Mouse (Mus musculus): ENCODE results near the gene St6gal1.
A peak's percentile ranks its signal among the peaks of the same experiment; 100 is the strongest.

The St6gal1 gene

GRCm38 (mm10) chr16:23305830-23306623 is 81.5 kb downstream of the St6gal1 start:
- no peak for DNase-seq

GRCm38 (mm10) chr16:23307142-23307968 is 82.8 kb downstream of the St6gal1 start:
- DNase-seq, result no peak

GRCm38 (mm10) chr16:23308012-23308554 is 83.5 kb downstream of the St6gal1 start:
- DNase-seq, result no peak

- no peak for DNase-seq
These were observed 84.5 kb downstream of the St6gal1 start for GRCm38 (mm10) chr16:23309080-23309479.

GRCm38 (mm10) chr16:23312604-23313003 is 88.1 kb downstream of the St6gal1 start:
- DNase-seq, result no peak

GRCm38 (mm10) chr16:23314790-23315189 is 90.2 kb downstream of the St6gal1 start:
- DNase-seq, result peak; percentile 37

- no peak for DNase-seq
These were observed 93.0 kb downstream of the St6gal1 start for GRCm38 (mm10) chr16:23317411-23318047.

- DNase-seq, result no peak
These were observed 95.5 kb downstream of the St6gal1 start for GRCm38 (mm10) chr16:23320025-23320424.

GRCm38 (mm10) chr16:23320579-23320978 is 96.0 kb downstream of the St6gal1 start:
- DNase-seq, result no peak

GRCm38 (mm10) chr16:23322453-23322852 is 97.9 kb downstream of the St6gal1 start:
- DNase-seq, result no peak

- DNase-seq, result no peak
These were observed 99.4 kb downstream of the St6gal1 start for GRCm38 (mm10) chr16:23323915-23324314.

- no peak for DNase-seq
These were observed 100.5 kb downstream of the St6gal1 start for GRCm38 (mm10) chr16:23324867-23325650.

- DNase-seq, result no peak
These were observed 102.1 kb downstream of the St6gal1 start for GRCm38 (mm10) chr16:23326664-23327063.

- DNase-seq, result no peak
These were observed 102.7 kb downstream of the St6gal1 start for GRCm38 (mm10) chr16:23327266-23327665.

GRCm38 (mm10) chr16:23328201-23328600 is 103.7 kb downstream of the St6gal1 start:
- no peak for DNase-seq

- no peak for DNase-seq
These were observed 107.6 kb downstream of the St6gal1 start for GRCm38 (mm10) chr16:23332136-23332535.

- no peak for DNase-seq
These were observed 108.1 kb downstream of the St6gal1 start for GRCm38 (mm10) chr16:23332686-23333085.

- no peak for DNase-seq
These were observed 109.5 kb downstream of the St6gal1 start for GRCm38 (mm10) chr16:23333875-23334551.

GRCm38 (mm10) chr16:23337317-23337716 is 112.8 kb downstream of the St6gal1 start:
- DNase-seq, result no peak

GRCm38 (mm10) chr16:23341254-23341653 is 116.7 kb downstream of the St6gal1 start:
- no peak for DNase-seq

GRCm38 (mm10) chr16:23350802-23351201 is 126.3 kb downstream of the St6gal1 start:
- DNase-seq, result no peak

GRCm38 (mm10) chr16:23361031-23361430 is 136.5 kb downstream of the St6gal1 start:
- no peak for DNase-seq
